Comparison of ENCODE assay signal across 17 mouse cellular contexts in genomic region chr16:60102210-60102609, GRCm38 (mm10).
DNase-seq lines count a peak whose midpoint lies in the region; ATAC-seq lines count a peak whose summit lies in the region.
"Had no signal": no experiment of that assay in that cellular context is flagged by ENCODE, and none has a peak within 500 bp of the region (broad histone marks: within the 10 kb centered on the region; RNA-seq: fewer than 3 reads in every experiment).

No protein-coding gene starts in this region.

- no peak overlapping the region for H3K4me2 ChIP-seq in liver, embryonic 11.5 days
- no peak overlapping the region for H3K4me2 ChIP-seq in kidney, embryonic 14.5 days (replicated peaks; ENCODE audit: low read depth, low read length)
- H3K4me2 ChIP-seq: heart, embryonic 15.5 days; lung, embryonic 14.5 days had no signal

- H3K27ac ChIP-seq in liver, embryonic 11.5 days (ENCODE audit: low read depth, low read length) = no peak overlapping the region
- H3K27ac ChIP-seq in kidney, embryonic 14.5 days (ENCODE audit: low read depth, low read length) = no peak overlapping the region
- H3K27ac ChIP-seq: heart, embryonic 15.5 days; hindbrain, embryonic 10.5 days had no signal

- H3K9me3 ChIP-seq in liver, embryonic 11.5 days (ENCODE audit: control insufficient read depth, low read length) = no peaks in the 10 kb centered on the region
- H3K9me3 ChIP-seq in kidney, embryonic 14.5 days (ENCODE audit: control insufficient read depth, low read length) = no peaks in the 10 kb centered on the region
- H3K9me3 ChIP-seq: heart, embryonic 15.5 days; hindbrain, embryonic 10.5 days had no signal

- no peak overlapping the region for H3K4me3 ChIP-seq in liver, embryonic 11.5 days (ENCODE audit: low read depth, low read length)
- no peak overlapping the region for H3K4me3 ChIP-seq in kidney, embryonic 14.5 days (ENCODE audit: low read length)
- H3K4me3 ChIP-seq: heart, embryonic 15.5 days; hindbrain, embryonic 10.5 days had no signal

- ATAC-seq in liver, embryonic 11.5 days (replicated peaks; ENCODE audit: low FRiP score) = no peak
- no peak for ATAC-seq in kidney, embryonic 14.5 days (ENCODE audit: low FRiP score, low TSS enrichment)
- ATAC-seq: intestine, postnatal 0 days; midbrain, embryonic 16.5 days had no signal

- no peak overlapping the region for H3K9ac ChIP-seq in liver, embryonic 11.5 days (ENCODE audit: low read depth, low read length)
- no peak overlapping the region for H3K9ac ChIP-seq in kidney, embryonic 14.5 days (ENCODE audit: low read depth, low read length)
- H3K9ac ChIP-seq: heart, embryonic 15.5 days; lung, embryonic 14.5 days had no signal

- DNase-seq in heart, adult 8-10 months (ENCODE audit: low spot score) = peak; percentile 6
- no peak for DNase-seq in heart, adult 11 months
- DNase-seq in brain, embryonic 18.5 days (ENCODE audit: low read depth, low spot score) = peak; percentile 26
- peak; percentile 45 for DNase-seq in cerebellum, adult 9-11 months
- peak; percentile 16 for DNase-seq in layer of hippocampus, adult 9-10 months (ENCODE audit: low spot score)
- no peak for DNase-seq in kidney, postnatal 36 days
- no peak for DNase-seq in liver, embryonic 11.5 days (ENCODE audit: low spot score)
- DNase-seq: B cell, adult 2 months; kidney, postnatal 10 days; lung, embryonic 14.5 days; right cerebral cortex, postnatal 25 days; thymus, postnatal 36 days had no signal

- no peaks in the 10 kb centered on the region for H3K27me3 ChIP-seq in liver, embryonic 11.5 days (replicated peaks; ENCODE audit: control insufficient read depth, insufficient read depth, low read length)
- no peaks in the 10 kb centered on the region for H3K27me3 ChIP-seq in kidney, embryonic 14.5 days (ENCODE audit: control insufficient read depth, insufficient read depth, low read length)
- H3K27me3 ChIP-seq: heart, embryonic 15.5 days had no signal

- H3K4me1 ChIP-seq in liver, embryonic 11.5 days (replicated peaks; ENCODE audit: control insufficient read depth, insufficient read depth, low read length) = no peaks in the 10 kb centered on the region
- no peaks in the 10 kb centered on the region for H3K4me1 ChIP-seq in kidney, embryonic 14.5 days (ENCODE audit: control insufficient read depth, insufficient read depth, low read length)
- H3K4me1 ChIP-seq: heart, embryonic 15.5 days; hindbrain, embryonic 10.5 days had no signal

- H3K36me3 ChIP-seq in liver, embryonic 11.5 days (ENCODE audit: control insufficient read depth, insufficient read depth, low read length) = no peaks in the 10 kb centered on the region
- H3K36me3 ChIP-seq in kidney, embryonic 14.5 days (ENCODE audit: control insufficient read depth, insufficient read depth, low read length) = no peaks in the 10 kb centered on the region
- H3K36me3 ChIP-seq: heart, embryonic 15.5 days; hindbrain, embryonic 10.5 days had no signal

- 83% methylated on average over 3 of the region's 3 CpGs for WGBS in liver, embryonic 11.5 days
- 87% methylated on average over 3 of the region's 3 CpGs for WGBS in kidney, embryonic 14.5 days

Comparison
In these comparisons a context has a peak if more than half of its experiments do, and no peak if none do; other contexts are left out.
1. DNase-seq: peak in heart, adult 8-10 months (single experiment), brain, embryonic 18.5 days (single experiment), cerebellum, adult 9-11 months (single experiment) and layer of hippocampus, adult 9-10 months (single experiment); none in heart, adult 11 months (single experiment), kidney, postnatal 36 days (0 of 2) and liver, embryonic 11.5 days (single experiment).